Mouse (Mus musculus) midbrain, embryonic 15.5 days (tissue): ENCODE results near the gene Plxnd1. TPM values are rescaled to one million over a fixed set of nuclear protein-coding genes. Genes with fewer than 3 reads are reported as not detected.

Experiments
- ATAC-seq: fragments of 200-750 bp; cut with Nextera tagmentation; replicated peaks from 2 replicates; pipeline ENCODE4 v1.8.0; 2017; ENCODE audit warnings: moderate TSS enrichment
- H3K27ac ChIP-seq: fragments of 300-500 bp; sonication (generic); 2 replicates; pipeline ENCODE4 v1.5.1; 2015; ENCODE audit warnings: mild to moderate bottlenecking, inconsistent platforms
- H3K27me3 ChIP-seq: fragments of 300-500 bp; sonication (generic); replicated peaks from 2 replicates; pipeline ENCODE4 v1.6.1; 2015; ENCODE audit warnings: inconsistent platforms
- H3K36me3 ChIP-seq: fragments of 300-500 bp; sonication (generic); replicated peaks from 2 replicates; pipeline ENCODE4 v1.6.1; 2015; ENCODE audit warnings: inconsistent platforms
- H3K4me1 ChIP-seq: fragments of 300-500 bp; sonication (generic); 2 replicates; pipeline ENCODE4 v1.6.1; 2015; ENCODE audit warnings: inconsistent platforms
- H3K4me2 ChIP-seq: fragments of 300-500 bp; sonication (generic); 2 replicates; pipeline ENCODE4 v1.6.1; 2015; ENCODE audit warnings: inconsistent platforms, mild to moderate bottlenecking, moderate library complexity
- H3K4me3 ChIP-seq: fragments of 300-500 bp; sonication (generic); 2 replicates; pipeline ENCODE4 v1.5.1; 2015; ENCODE audit warnings: mild to moderate bottlenecking, inconsistent platforms
- H3K9ac ChIP-seq: fragments of 300-500 bp; sonication (generic); 2 replicates; pipeline ENCODE4 v1.6.1; 2015; ENCODE audit warnings: mild to moderate bottlenecking, inconsistent platforms
- H3K9me3 ChIP-seq: fragments of 300-500 bp; sonication (generic); 2 replicates; pipeline ENCODE4 v1.6.1; 2016; ENCODE audit warnings: inconsistent platforms
- WGBS: fragments of 180-500 bp; shearing (Covaris S2); methylation state at CpG from one replicate; pipeline ENCODE4 v1.1.7; 2015; ENCODE audit warnings: mixed read lengths; 5-methylcytosine and 5-hydroxymethylcytosine counted together
- polyA plus RNA-seq: library from polyadenylated mRNA; unstranded; fragments of >200 nt; fragmentation: Nextera tagmentation; extraction: Ambion mirVana; gene quantifications from 2 replicates; pipeline ENCODE4 v1.2.1, GENCODE M21; 2015

The Plxnd1 gene
- 8.0 and 8.3 TPM in 2 replicates for polyA plus RNA-seq

DNA sequence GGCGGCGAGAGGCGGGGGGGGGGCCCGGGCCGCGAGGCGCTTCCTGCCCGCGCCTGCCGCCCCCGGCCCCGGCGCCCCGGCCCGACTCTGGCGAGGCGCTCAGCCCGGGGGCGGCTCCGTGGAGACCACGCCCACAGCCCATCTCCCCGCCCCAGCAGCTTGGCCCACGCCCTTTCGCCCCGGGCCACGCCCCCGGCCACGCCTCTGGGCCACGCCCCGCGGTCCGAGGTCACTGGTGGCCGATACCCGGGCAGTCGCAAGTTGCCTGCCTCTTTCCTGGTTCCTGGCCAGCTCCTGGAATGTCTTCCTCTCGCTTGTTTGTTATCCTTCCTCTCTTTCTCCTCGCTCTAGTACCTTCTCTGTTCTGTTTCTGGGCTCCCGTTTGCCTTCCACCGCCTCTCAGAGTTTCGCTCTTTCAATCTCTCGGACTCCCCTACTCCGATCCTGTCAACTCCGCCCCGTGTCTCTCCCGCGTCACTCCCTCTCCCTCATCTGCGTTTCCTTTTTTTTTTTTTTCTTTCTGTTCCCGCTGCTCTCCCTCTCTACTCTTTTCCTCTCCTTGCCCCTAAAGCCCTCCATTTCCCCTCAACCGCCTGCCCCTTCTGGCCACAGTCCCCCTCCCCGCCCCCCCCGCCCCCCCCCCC, at the start of gene Plxnd1:
Gene Plxnd1 (minus strand): TSS at position 129 of the 644 bp plus-strand sequence.
- under 1% methylated on average over 47 of the region's 51 CpGs for WGBS
- peak within 1 kb of the TSS; percentile 33 for H3K9ac ChIP-seq
- no peaks in the 10 kb centered on the region for H3K9me3 ChIP-seq
- no peak; the same call in 1 of the 2 replicates for ATAC-seq
- H3K4me3 ChIP-seq = peak within 1 kb of the TSS; percentile 51
- H3K27ac ChIP-seq = peak within 1 kb of the TSS; percentile 34
- no peaks in the 10 kb centered on the region for H3K36me3 ChIP-seq
- H3K27me3 ChIP-seq = peaks cover 44% of the 10 kb centered on the region
- H3K4me2 ChIP-seq = peak within 1 kb of the TSS; percentile 88
- peaks cover 21% of the 10 kb centered on the region for H3K4me1 ChIP-seq

- ATAC-seq = no peak
- no peak overlapping the region for H3K9ac ChIP-seq
- peaks cover 17% of the 10 kb centered on the region; the same call in 1 of the 2 replicates for H3K4me1 ChIP-seq
- 0 out of 2 replicates have a peak, but pooled peaks cover 3% of the 10 kb centered on the region for H3K9me3 ChIP-seq
- no peak overlapping the region for H3K27ac ChIP-seq
- H3K4me2 ChIP-seq = no peak overlapping the region
- whole genome bisulfite sequencing = 52% methylated on average over 2 of the region's 2 CpGs
- H3K4me3 ChIP-seq = no peak overlapping the region
- no peaks in the 10 kb centered on the region for H3K27me3 ChIP-seq
- no peaks in the 10 kb centered on the region for H3K36me3 ChIP-seq
Measured at GRCm38 (mm10) chr6:116044039-116044438, 49.2 kb upstream of the Plxnd1 start.

DNA sequence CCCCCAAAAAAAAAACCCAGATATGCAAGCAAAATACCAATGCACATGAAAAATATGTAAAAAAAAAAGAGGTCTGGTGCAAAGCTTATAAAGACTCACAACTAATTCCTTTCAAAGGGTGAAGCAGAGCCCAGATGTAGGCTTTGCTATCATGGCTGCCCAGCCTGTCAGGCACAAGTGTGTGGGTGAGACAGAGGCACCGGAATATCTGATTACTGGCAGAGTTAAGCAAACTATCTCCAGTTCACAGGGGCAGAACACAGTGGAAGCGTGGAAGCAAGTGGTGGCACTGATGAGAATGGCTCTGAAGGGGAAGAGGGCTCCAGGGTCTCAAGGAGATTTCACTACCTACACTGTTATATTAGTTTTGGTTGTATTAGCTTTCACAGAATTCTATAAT, 43.4 kb upstream of the Plxnd1 start:
- no peak overlapping the region for H3K9ac ChIP-seq
- no peak overlapping the region for H3K4me2 ChIP-seq
- H3K27me3 ChIP-seq = no peaks in the 10 kb centered on the region
- 93% methylated on average over 2 of the region's 2 CpGs for WGBS
- no peak for ATAC-seq
- 0 out of 2 replicates have a peak, but pooled peaks cover 6% of the 10 kb centered on the region for H3K4me1 ChIP-seq
- H3K27ac ChIP-seq = no peak overlapping the region
- 0 out of 2 replicates have a peak, but pooled peaks cover 3% of the 10 kb centered on the region for H3K9me3 ChIP-seq
- no peaks in the 10 kb centered on the region for H3K36me3 ChIP-seq
- H3K4me3 ChIP-seq = no peak overlapping the region

GRCm38 (mm10) chr6:116037281-116037831, 42.6 kb upstream of the Plxnd1 start:
- H3K4me3 ChIP-seq = no peak overlapping the region
- H3K27ac ChIP-seq = no peak overlapping the region
- 88% methylated on average over 5 of the region's 5 CpGs for WGBS

DNA sequence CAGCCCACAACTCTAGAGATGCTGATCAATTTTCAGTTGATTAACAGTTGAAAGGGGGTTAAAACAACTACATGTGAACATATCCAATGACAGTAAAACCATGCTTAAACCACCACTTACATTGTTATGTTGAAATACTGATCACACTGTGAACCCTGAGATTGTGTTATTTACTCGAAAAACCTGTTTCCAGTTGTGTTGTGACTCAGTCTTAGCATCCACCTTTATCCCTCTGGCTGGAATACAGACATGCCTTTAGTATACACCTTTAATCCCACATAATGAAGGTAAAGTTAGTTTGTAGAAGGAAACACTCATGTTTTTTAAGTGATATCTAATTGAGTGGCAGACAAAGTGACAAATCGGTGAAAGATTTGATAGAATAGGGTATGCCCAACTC, 41.8 kb upstream of the Plxnd1 start:
- Histone ChIP-seq H3K9me3 (no peaks in the 10 kb centered on the region), H3K4me3 (no peak overlapping the region), H3K27ac (no peak overlapping the region), H3K36me3 (no peaks in the 10 kb centered on the region), H3K4me2 (no peak overlapping the region), H3K27me3 (no peaks in the 10 kb centered on the region), H3K9ac (no peak overlapping the region), H3K4me1 (0 out of 2 replicates have a peak, but pooled peaks cover 6% of the 10 kb centered on the region)
- WGBS = 94% methylated on average over 2 of the region's 2 CpGs
- ATAC-seq = no peak

More at GRCm38 (mm10) chr6:116037281-116037831, 42.6 kb upstream of the Plxnd1 start:
- Histone ChIP-seq H3K4me2 (no peak overlapping the region), H3K27me3 (no peaks in the 10 kb centered on the region), H3K36me3 (no peaks in the 10 kb centered on the region), H3K9me3 (no peaks in the 10 kb centered on the region), H3K4me1 (0 out of 2 replicates have a peak, but pooled peaks cover 6% of the 10 kb centered on the region), H3K9ac (no peak overlapping the region)
- ATAC-seq = no peak

DNA sequence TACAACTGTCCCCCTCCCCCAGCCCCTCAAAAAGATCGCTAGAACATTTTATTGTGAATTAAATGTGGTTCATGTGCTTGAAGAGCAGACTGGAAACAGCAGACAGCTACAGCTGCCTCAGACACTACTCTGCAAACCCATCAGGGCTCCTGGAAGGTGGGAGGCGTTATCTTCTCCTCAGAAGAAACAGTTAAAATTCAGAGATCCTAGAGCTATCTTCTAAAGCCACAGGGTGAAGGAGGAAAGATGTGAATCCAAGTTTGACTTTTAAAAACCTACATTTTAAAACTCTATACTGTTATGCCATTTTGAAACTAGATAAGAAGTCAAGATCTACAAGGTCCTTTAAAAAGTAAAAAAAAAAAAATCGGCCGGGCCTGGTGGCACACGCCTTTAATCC, 36.2 kb upstream of the Plxnd1 start:
- no peak overlapping the region for H3K4me2 ChIP-seq
- H3K9ac ChIP-seq = no peak overlapping the region
- H3K4me1 ChIP-seq = no peaks in the 10 kb centered on the region
- H3K27me3 ChIP-seq = no peaks in the 10 kb centered on the region
- H3K27ac ChIP-seq = no peak overlapping the region
- H3K4me3 ChIP-seq = no peak overlapping the region
- ATAC-seq = no peak
- H3K9me3 ChIP-seq = no peaks in the 10 kb centered on the region
- H3K36me3 ChIP-seq = no peaks in the 10 kb centered on the region
- WGBS = 93% methylated on average over 5 of the region's 5 CpGs

DNA sequence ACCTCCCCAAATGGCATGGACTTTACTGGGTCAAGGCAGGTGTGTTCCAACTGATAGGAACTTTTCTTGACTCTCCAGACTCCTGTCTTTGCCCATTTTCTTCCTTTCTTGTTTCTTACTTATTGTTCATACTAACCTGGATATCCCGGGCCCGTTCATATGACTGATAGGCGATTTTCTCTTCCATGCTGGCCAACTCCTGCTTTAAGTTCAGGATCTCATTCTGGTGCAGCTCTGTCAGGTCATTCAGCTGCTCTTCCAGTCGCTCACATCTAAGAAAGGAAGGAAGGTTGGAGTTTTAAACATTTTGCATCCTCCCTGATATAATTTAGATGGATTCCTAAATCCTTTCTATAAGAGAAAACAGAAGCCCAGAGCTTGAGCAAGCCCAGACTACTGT, 29.9 kb upstream of the Plxnd1 start:
- peaks cover 8% of the 10 kb centered on the region for H3K9me3 ChIP-seq
- no peak overlapping the region for H3K4me3 ChIP-seq
- 94% methylated on average over 4 of the region's 4 CpGs for WGBS
- H3K4me1 ChIP-seq = no peaks in the 10 kb centered on the region
- no peak overlapping the region for H3K9ac ChIP-seq
- no peak overlapping the region for H3K4me2 ChIP-seq
- H3K27me3 ChIP-seq = no peaks in the 10 kb centered on the region
- peaks cover 9% of the 10 kb centered on the region for H3K36me3 ChIP-seq
- no peak overlapping the region for H3K27ac ChIP-seq
- ATAC-seq = no peak

DNA sequence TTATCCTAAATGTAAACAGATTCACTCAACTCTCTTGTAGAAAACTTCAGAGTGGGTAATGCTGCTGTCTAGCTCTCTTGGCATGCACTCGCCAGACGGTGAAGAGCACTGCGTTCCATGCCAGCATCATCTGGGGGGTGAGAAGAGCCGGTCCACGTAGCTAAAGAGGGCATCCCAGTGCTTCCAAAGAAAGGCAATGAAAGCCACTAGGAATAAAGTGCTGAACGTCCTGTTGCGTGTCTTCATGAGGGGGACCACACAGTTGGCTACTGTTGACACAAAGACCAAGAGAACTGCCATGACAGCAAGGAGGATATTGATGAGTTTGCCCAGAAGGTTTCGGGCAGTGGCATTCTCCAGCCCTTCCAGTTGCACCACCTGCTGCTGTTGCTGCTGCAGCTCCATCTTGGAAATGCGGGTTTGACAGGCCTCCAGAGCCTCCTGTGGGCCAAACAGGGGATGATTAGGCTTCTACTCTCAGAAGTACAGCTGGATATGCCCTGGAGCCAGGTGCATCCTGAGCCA, 27.2 kb upstream of the Plxnd1 start:
- no peak overlapping the region for H3K4me2 ChIP-seq
- H3K36me3 ChIP-seq = peaks cover 9% of the 10 kb centered on the region
- H3K9ac ChIP-seq = no peak overlapping the region
- no peak overlapping the region for H3K27ac ChIP-seq
- no peak for ATAC-seq
- H3K27me3 ChIP-seq = no peaks in the 10 kb centered on the region
- H3K4me1 ChIP-seq = no peaks in the 10 kb centered on the region
- H3K4me3 ChIP-seq = no peak overlapping the region
- peaks cover 8% of the 10 kb centered on the region for H3K9me3 ChIP-seq
- WGBS = 86% methylated on average over 9 of the region's 9 CpGs

GRCm38 (mm10) chr6:116015902-116016301, 21.1 kb upstream of the Plxnd1 start:
- WGBS = 91% methylated on average over 3 of the region's 3 CpGs
- Histone ChIP-seq H3K9ac (no peak overlapping the region), H3K27ac (no peak overlapping the region), H3K4me1 (no peaks in the 10 kb centered on the region), H3K9me3 (no peaks in the 10 kb centered on the region), H3K4me2 (no peak overlapping the region), H3K27me3 (no peaks in the 10 kb centered on the region), H3K4me3 (no peak overlapping the region), H3K36me3 (no peaks in the 10 kb centered on the region)
- ATAC-seq = no peak

GRCm38 (mm10) chr6:116014111-116014510, 19.3 kb upstream of the Plxnd1 start:
- H3K27ac ChIP-seq = no peak overlapping the region
- no peak overlapping the region for H3K4me3 ChIP-seq
- ATAC-seq = no peak
- H3K27me3 ChIP-seq = no peaks in the 10 kb centered on the region
- no peak overlapping the region for H3K9ac ChIP-seq
- no peaks in the 10 kb centered on the region for H3K36me3 ChIP-seq
- H3K4me2 ChIP-seq = no peak overlapping the region
- no peaks in the 10 kb centered on the region for H3K9me3 ChIP-seq
- 91% methylated on average over 6 of the region's 6 CpGs for WGBS
- H3K4me1 ChIP-seq = no peaks in the 10 kb centered on the region

DNA sequence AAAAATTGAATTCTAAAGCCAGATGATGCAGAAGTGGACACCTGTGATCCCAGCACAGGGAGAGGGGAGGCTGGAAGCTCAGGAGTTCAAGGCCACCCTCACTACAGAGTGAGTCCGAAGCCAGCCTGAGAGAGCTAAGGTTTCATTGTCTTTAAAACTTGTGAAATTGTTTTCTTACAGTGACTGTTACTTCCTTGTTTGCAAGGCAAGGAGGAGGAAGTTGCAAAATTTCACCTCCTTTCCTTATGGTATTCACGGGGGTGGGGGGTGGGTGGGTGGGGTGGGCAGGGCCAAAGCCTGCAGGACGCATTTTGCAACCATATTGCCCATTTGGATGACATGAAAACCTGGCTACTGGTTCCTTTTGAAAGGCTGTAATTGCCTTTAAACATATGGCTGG, 18.9 kb upstream of the Plxnd1 start:
- H3K9ac ChIP-seq = no peak overlapping the region
- H3K4me1 ChIP-seq = no peaks in the 10 kb centered on the region
- H3K9me3 ChIP-seq = no peaks in the 10 kb centered on the region
- no peak overlapping the region for H3K27ac ChIP-seq
- H3K4me2 ChIP-seq = no peak overlapping the region
- 79% methylated on average over 3 of the region's 3 CpGs for WGBS
- no peaks in the 10 kb centered on the region for H3K27me3 ChIP-seq
- no peak overlapping the region for H3K4me3 ChIP-seq
- H3K36me3 ChIP-seq = no peaks in the 10 kb centered on the region
- ATAC-seq = no peak

GRCm38 (mm10) chr6:116010541-116010940, 15.7 kb upstream of the Plxnd1 start:
- H3K9me3 ChIP-seq = no peaks in the 10 kb centered on the region
- H3K36me3 ChIP-seq = no peaks in the 10 kb centered on the region
- H3K4me3 ChIP-seq = no peak overlapping the region

DNA sequence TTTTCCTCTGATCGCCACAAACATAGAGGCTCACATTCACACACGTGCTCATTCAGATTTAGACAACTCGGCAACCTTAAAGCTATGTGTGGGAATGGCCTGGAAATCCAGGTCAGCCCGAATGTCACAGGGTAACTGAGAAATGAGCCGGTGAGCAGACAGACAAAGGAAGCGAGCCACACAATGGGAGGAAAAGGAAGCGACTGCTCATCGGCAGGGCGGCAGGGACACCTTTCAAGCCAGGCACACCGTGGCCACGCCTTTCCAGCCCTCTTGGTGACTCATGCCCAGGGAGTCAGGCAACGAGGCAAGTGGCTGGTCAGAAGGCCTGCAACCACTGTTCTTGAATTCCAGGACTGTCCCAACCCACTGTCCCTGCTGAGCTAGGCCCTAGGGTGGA, 14.6 kb upstream of the Plxnd1 start:
- Histone ChIP-seq H3K9me3 (no peaks in the 10 kb centered on the region), H3K9ac (no peak overlapping the region), H3K4me2 (no peak overlapping the region), H3K4me3 (no peak overlapping the region), H3K36me3 (no peaks in the 10 kb centered on the region), H3K27me3 (no peaks in the 10 kb centered on the region), H3K4me1 (no peaks in the 10 kb centered on the region), H3K27ac (no peak overlapping the region)
- ATAC-seq = no peak
- 44% methylated on average over 12 of the region's 12 CpGs for WGBS

More at GRCm38 (mm10) chr6:116010541-116010940, 15.7 kb upstream of the Plxnd1 start:
- Histone ChIP-seq H3K9ac (no peak overlapping the region), H3K27ac (no peak overlapping the region), H3K4me2 (no peak overlapping the region), H3K4me1 (no peaks in the 10 kb centered on the region), H3K27me3 (no peaks in the 10 kb centered on the region)
- peak; percentile 59 for ATAC-seq
- WGBS = 3% methylated on average over 6 of the region's 6 CpGs
